ENCODE assay signal across 30 mouse cellular contexts in genomic region chr3:120062264-120062663, GRCm38 (mm10).
"Had no signal": no experiment of that assay in that cellular context is flagged by ENCODE, and none has a peak within 500 bp of the region (broad histone marks: within the 10 kb centered on the region; RNA-seq: fewer than 3 reads in every experiment).

No protein-coding gene starts in this region.

- H3K4me3 ChIP-seq: left cerebral cortex, adult 2 months; limb, embryonic 10.5 days; limb, embryonic 12.5 days; limb, embryonic 13.5 days; limb, embryonic 15.5 days; liver, embryonic 12.5 days; liver, embryonic 13.5 days; liver, embryonic 15.5 days; lung, embryonic 15.5 days; midbrain, embryonic 10.5 days; midbrain, embryonic 12.5 days; midbrain, embryonic 15.5 days; myocyte; neural tube, embryonic 12.5 days had no signal

- H3K9me3 ChIP-seq: limb, embryonic 10.5 days; limb, embryonic 12.5 days; limb, embryonic 13.5 days; limb, embryonic 15.5 days; liver, embryonic 12.5 days; liver, embryonic 13.5 days; liver, embryonic 15.5 days; lung, embryonic 15.5 days; midbrain, embryonic 10.5 days; midbrain, embryonic 12.5 days; midbrain, embryonic 15.5 days; neural tube, embryonic 12.5 days had no signal

- H3K27ac ChIP-seq: left cerebral cortex, adult 2 months; limb, embryonic 10.5 days; limb, embryonic 12.5 days; limb, embryonic 13.5 days; limb, embryonic 15.5 days; liver, embryonic 12.5 days; liver, embryonic 13.5 days; liver, embryonic 14.5 days; liver, embryonic 15.5 days; lung, embryonic 15.5 days; macrophage; midbrain, embryonic 10.5 days; midbrain, embryonic 12.5 days; midbrain, embryonic 15.5 days; neural tube, embryonic 12.5 days had no signal

- DNase-seq: left cerebral cortex, postnatal 4 days; liver; liver, embryonic 13.5 days; liver, postnatal 0 days; lung, adult 18-20 months; lung, adult 2 months; lung, embryonic 14.5 days; lung, postnatal 10 days; lung, postnatal 14 days; lung, postnatal 36 days; lung, postnatal 4 days; midbrain, embryonic 14.5 days had no signal

- H3K9ac ChIP-seq: limb, embryonic 12.5 days; limb, embryonic 13.5 days; limb, embryonic 15.5 days; liver, embryonic 12.5 days; liver, embryonic 13.5 days; liver, embryonic 14.5 days; liver, embryonic 15.5 days; liver, postnatal 0 days; lung, embryonic 14.5 days; lung, embryonic 15.5 days; midbrain, embryonic 12.5 days; midbrain, embryonic 15.5 days; neural tube, embryonic 12.5 days had no signal

- H3K4me2 ChIP-seq: limb, embryonic 12.5 days; limb, embryonic 13.5 days; limb, embryonic 15.5 days; liver, embryonic 11.5 days; liver, embryonic 12.5 days; liver, embryonic 13.5 days; liver, embryonic 15.5 days; lung, embryonic 14.5 days; lung, embryonic 15.5 days; midbrain, embryonic 12.5 days; midbrain, embryonic 15.5 days; neural tube, embryonic 12.5 days had no signal

- H3K4me1 ChIP-seq: limb, embryonic 12.5 days; liver, embryonic 12.5 days; liver, embryonic 13.5 days; liver, embryonic 15.5 days; lung, embryonic 15.5 days; neural tube, embryonic 12.5 days had no signal

- H3K27me3 ChIP-seq: limb, embryonic 12.5 days; limb, embryonic 13.5 days; limb, embryonic 15.5 days; liver, embryonic 12.5 days; liver, embryonic 13.5 days; liver, embryonic 15.5 days; lung, embryonic 15.5 days; midbrain, embryonic 15.5 days; neural tube, embryonic 12.5 days had no signal

- H3K36me3 ChIP-seq: limb, embryonic 10.5 days; limb, embryonic 12.5 days; limb, embryonic 13.5 days; limb, embryonic 15.5 days; liver, embryonic 12.5 days; liver, embryonic 13.5 days; liver, embryonic 15.5 days; lung, embryonic 15.5 days; midbrain, embryonic 10.5 days; midbrain, embryonic 12.5 days; midbrain, embryonic 15.5 days; neural tube, embryonic 12.5 days had no signal

- ATAC-seq: liver, embryonic 12.5 days; liver, postnatal 0 days; lung, postnatal 0 days; midbrain, embryonic 15.5 days; midbrain, embryonic 16.5 days had no signal
